ENCODE assay signal across 43 mouse cellular contexts in genomic region chrX:136925863-136926262, GRCm38 (mm10). TPM values are rescaled to one million over a fixed set of nuclear protein-coding genes. Genes with fewer than 3 reads are reported as not detected.
DNase-seq lines count a peak whose midpoint lies in the region; ATAC-seq and TF ChIP-seq lines count a peak whose summit lies in the region.
"Had no signal": no experiment of that assay in that cellular context is flagged by ENCODE, and none has a peak within 500 bp of the region (broad histone marks: within the 10 kb centered on the region; RNA-seq: fewer than 3 reads in every experiment).

No protein-coding gene starts in this region.

- no peaks in the 10 kb centered on the region for H3K4me1 ChIP-seq in forebrain, postnatal 0 days (ENCODE audit: insufficient read depth)
- H3K4me1 ChIP-seq in forebrain, embryonic 13.5 days, result no peaks in the 10 kb centered on the region
- H3K4me1 ChIP-seq in forebrain, embryonic 16.5 days (replicated peaks; ENCODE audit: control insufficient read depth, insufficient read depth, low read length), result no peaks in the 10 kb centered on the region
- H3K4me1 ChIP-seq: embryonic facial prominence, embryonic 13.5 days; hindbrain, embryonic 15.5 days; intestine, embryonic 15.5 days; limb, embryonic 13.5 days; lung, embryonic 15.5 days; neural tube, embryonic 15.5 days had no signal

- H3K9me3 ChIP-seq in forebrain, postnatal 0 days (ENCODE audit: low read length), result 0 out of 2 replicates have a peak, but pooled peaks cover 3% of the 10 kb centered on the region
- no peaks in the 10 kb centered on the region; the same call in 1 of the 2 replicates for H3K9me3 ChIP-seq in forebrain, embryonic 13.5 days (replicated peaks)
- H3K9me3 ChIP-seq in forebrain, embryonic 16.5 days (ENCODE audit: control insufficient read depth, low read length), result no peaks in the 10 kb centered on the region
- H3K9me3 ChIP-seq: hindbrain, embryonic 15.5 days; intestine, embryonic 15.5 days; limb, embryonic 13.5 days; lung, embryonic 15.5 days; neural tube, embryonic 15.5 days had no signal

- H3K4me2 ChIP-seq in forebrain, postnatal 0 days (ENCODE audit: low read depth), result no peak overlapping the region
- no peak overlapping the region for H3K4me2 ChIP-seq in forebrain, embryonic 13.5 days
- no peak overlapping the region for H3K4me2 ChIP-seq in forebrain, embryonic 16.5 days (ENCODE audit: low read length)
- H3K4me2 ChIP-seq: embryonic facial prominence, embryonic 13.5 days; heart, embryonic 11.5 days; hindbrain, embryonic 15.5 days; intestine, embryonic 15.5 days; limb, embryonic 13.5 days; liver, embryonic 11.5 days; lung, embryonic 15.5 days; midbrain, embryonic 11.5 days; neural tube, embryonic 15.5 days had no signal

- H3K9ac ChIP-seq in forebrain, postnatal 0 days, result no peak overlapping the region
- H3K9ac ChIP-seq in forebrain, embryonic 13.5 days, result no peak overlapping the region
- H3K9ac ChIP-seq in forebrain, embryonic 16.5 days (replicated peaks; ENCODE audit: low read depth, low read length), result no peak overlapping the region
- H3K9ac ChIP-seq: embryonic facial prominence, embryonic 13.5 days; hindbrain, embryonic 15.5 days; intestine, embryonic 15.5 days; limb, embryonic 13.5 days; lung, embryonic 15.5 days; neural tube, embryonic 15.5 days had no signal

- H3K4me3 ChIP-seq in forebrain, postnatal 0 days (ENCODE audit: low read depth, low read length), result no peak overlapping the region
- no peak overlapping the region for H3K4me3 ChIP-seq in forebrain, embryonic 13.5 days
- no peak overlapping the region for H3K4me3 ChIP-seq in forebrain, embryonic 16.5 days (replicated peaks; ENCODE audit: low read length)
- H3K4me3 ChIP-seq: embryonic facial prominence, embryonic 13.5 days; erythroblast, embryonic 14.5 days; hindbrain, embryonic 15.5 days; intestine, embryonic 15.5 days; limb, embryonic 13.5 days; lung, embryonic 15.5 days; neural tube, embryonic 15.5 days had no signal

- no peak overlapping the region for H3K27ac ChIP-seq in forebrain, postnatal 0 days (ENCODE audit: low read depth, low read length)
- H3K27ac ChIP-seq in forebrain, embryonic 13.5 days, result no peak overlapping the region
- no peak overlapping the region for H3K27ac ChIP-seq in forebrain, embryonic 16.5 days (ENCODE audit: low read length)
- H3K27ac ChIP-seq: embryonic facial prominence, embryonic 13.5 days; hindbrain, embryonic 15.5 days; intestine, embryonic 15.5 days; kidney, postnatal 0 days; limb, embryonic 13.5 days; lung, embryonic 15.5 days; neural tube, embryonic 15.5 days had no signal

- no peak for ATAC-seq in forebrain, postnatal 0 days
- no peak for ATAC-seq in forebrain, embryonic 13.5 days
- ATAC-seq in activated CD4-positive, CD25-positive, alpha-beta regulatory T cell, adult 4 months, result peak; percentile 44
- no peak for ATAC-seq in forebrain, embryonic 16.5 days
- ATAC-seq: intestine, embryonic 15.5 days; Patski had no signal

- H3K27me3 ChIP-seq in forebrain, postnatal 0 days (ENCODE audit: insufficient read depth, low read length), result no peaks in the 10 kb centered on the region
- H3K27me3 ChIP-seq in forebrain, embryonic 13.5 days, result no peaks in the 10 kb centered on the region
- H3K27me3 ChIP-seq in forebrain, embryonic 16.5 days (replicated peaks; ENCODE audit: control insufficient read depth, insufficient read depth, low read length), result no peaks in the 10 kb centered on the region
- H3K27me3 ChIP-seq: embryonic facial prominence, embryonic 13.5 days; hindbrain, embryonic 15.5 days; intestine, embryonic 15.5 days; limb, embryonic 13.5 days; lung, embryonic 15.5 days; neural tube, embryonic 15.5 days; Patski had no signal

- no peak for TF ChIP-seq CTCF in forebrain, postnatal 0 days (IDR thresholded peaks at IDR 0.05; ENCODE audit: low read depth)

- H3K36me3 ChIP-seq in forebrain, postnatal 0 days (ENCODE audit: insufficient read depth), result no peaks in the 10 kb centered on the region
- H3K36me3 ChIP-seq in forebrain, embryonic 13.5 days (ENCODE audit: poor library complexity, severe bottlenecking), result no peaks in the 10 kb centered on the region
- H3K36me3 ChIP-seq in forebrain, embryonic 16.5 days (ENCODE audit: control insufficient read depth, insufficient read depth), result no peaks in the 10 kb centered on the region
- H3K36me3 ChIP-seq: embryonic facial prominence, embryonic 13.5 days; hindbrain, embryonic 15.5 days; intestine, embryonic 15.5 days; limb, embryonic 13.5 days; lung, embryonic 15.5 days; neural tube, embryonic 15.5 days had no signal

- DNase-seq in forebrain, postnatal 0 days, result peak; percentile 7
- peak; percentile 22 for DNase-seq in thymus, postnatal 0 days (ENCODE audit: low spot score)
- DNase-seq in thymus, postnatal 14 days, result no peak
- peak; percentile 54 for DNase-seq in mesoderm, embryonic 11.5 days (ENCODE audit: low read depth, low spot score)
- no peak for DNase-seq in retina, postnatal 1 day
- DNase-seq: adrenal gland, adult 2 months; adrenal gland, postnatal 36 days; cerebellum, adult 2 months; gastrocnemius, postnatal 25 days; heart, adult 18-20 months; heart, postnatal 36 days; kidney, adult 8-10 months; kidney, postnatal 4 days; right cerebral cortex, adult 18-20 months; spleen, adult 18-20 months; thymus, postnatal 36 days had no signal

RNA-seq across cellular contexts. Expression of gene H2bfm, which starts 1.3 kb away (rescaled TPM):
- total RNA-seq in forebrain, postnatal 0 days (2014; rRNA removed), result not detected in 2 replicates
- polyA plus RNA-seq in forebrain, postnatal 0 days (2015; fragmentation: Nextera tagmentation; extraction: Ambion mirVana), result not detected in 2 replicates
- polyA plus RNA-seq in forebrain, embryonic 13.5 days (2015; fragmentation: Nextera tagmentation; extraction: Ambion mirVana), result not detected in 2 replicates
- polyA plus RNA-seq in thymus, postnatal 0 days (2015; fragmentation: Nextera tagmentation; extraction: Ambion mirVana), result not detected in 2 replicates
- not detected for polyA plus RNA-seq in activated CD4-positive, CD25-positive, alpha-beta regulatory T cell, adult 4 months (2017; shearing (Covaris generic))
- polyA plus RNA-seq in forebrain, embryonic 16.5 days (2015; fragmentation: Nextera tagmentation; extraction: Ambion mirVana), result not detected in 2 replicates
- total RNA-seq: adrenal gland, adult 2 months; adrenal gland, postnatal 36 days; gastrocnemius, adult 18-20 months; gastrocnemius, postnatal 25 days; heart, adult 18-20 months; heart, postnatal 36 days; layer of hippocampus, adult 8-10 months; layer of hippocampus, postnatal 25 days; left cerebral cortex, adult 8-10 months; left cerebral cortex, postnatal 36 days; megakaryocyte progenitor cell, adult 5-6 weeks; MEL had no signal
- polyA plus RNA-seq: adrenal gland, adult 2 months; cerebellum, adult 2 months; embryonic facial prominence, embryonic 13.5 days; erythroblast, embryonic 14.5 days; forebrain, embryonic 11.5 days; frontal cortex, adult 2 months; heart, embryonic 11.5 days; heart, embryonic 16.5 days; hindbrain, embryonic 15.5 days; intestine, embryonic 15.5 days; kidney, postnatal 0 days; limb, embryonic 13.5 days; liver, embryonic 11.5 days; liver, embryonic 16.5 days; lung, embryonic 15.5 days; midbrain, embryonic 11.5 days; neural tube, embryonic 15.5 days; Patski; stomach, embryonic 16.5 days had no signal

RNA-seq across cellular contexts. Expression of gene Tmsb15b2, which starts 49.4 kb away (rescaled TPM):
- 51.5 and 52.3 TPM in 2 replicates for total RNA-seq in forebrain, postnatal 0 days (2014; rRNA removed)
- polyA plus RNA-seq in forebrain, postnatal 0 days (2015; fragmentation: Nextera tagmentation; extraction: Ambion mirVana), result 107 and 157 TPM in 2 replicates
- 96.8 and 112 TPM in 2 replicates for polyA plus RNA-seq in forebrain, embryonic 13.5 days (2015; fragmentation: Nextera tagmentation; extraction: Ambion mirVana)
- 61.3 and 62.1 TPM in 2 replicates for polyA plus RNA-seq in thymus, postnatal 0 days (2015; fragmentation: Nextera tagmentation; extraction: Ambion mirVana)
- polyA plus RNA-seq in activated CD4-positive, CD25-positive, alpha-beta regulatory T cell, adult 4 months (2017; shearing (Covaris generic)), result 10 to 100 TPM; 12.1 to 77.0 TPM
- polyA plus RNA-seq in forebrain, embryonic 16.5 days (2015; fragmentation: Nextera tagmentation; extraction: Ambion mirVana), result 119 and 142 TPM in 2 replicates
- total RNA-seq: MEL had no signal
- polyA plus RNA-seq: adrenal gland, adult 2 months; erythroblast, embryonic 14.5 days had no signal

RNA-seq across cellular contexts. Expression of gene Tmsb15l, which starts 50.8 kb away (rescaled TPM):
- 9.7 and 11.5 TPM in 2 replicates for total RNA-seq in forebrain, postnatal 0 days (2014; rRNA removed)
- 8.7 and 12.7 TPM in 2 replicates for polyA plus RNA-seq in forebrain, postnatal 0 days (2015; fragmentation: Nextera tagmentation; extraction: Ambion mirVana)
- polyA plus RNA-seq in forebrain, embryonic 13.5 days (2015; fragmentation: Nextera tagmentation; extraction: Ambion mirVana), result 9.0 and 10.2 TPM in 2 replicates
- polyA plus RNA-seq in thymus, postnatal 0 days (2015; fragmentation: Nextera tagmentation; extraction: Ambion mirVana), result 4.0 and 9.2 TPM in 2 replicates
- polyA plus RNA-seq in activated CD4-positive, CD25-positive, alpha-beta regulatory T cell, adult 4 months (2017; shearing (Covaris generic)), result 10 to 100 TPM in 1 of 2 experiments, 1 to 10 TPM in 1; 2.2 to 13.1 TPM
- 7.6 and 11.0 TPM in 2 replicates for polyA plus RNA-seq in forebrain, embryonic 16.5 days (2015; fragmentation: Nextera tagmentation; extraction: Ambion mirVana)
- total RNA-seq: gastrocnemius, postnatal 25 days; heart, adult 18-20 months; MEL had no signal
- polyA plus RNA-seq: erythroblast, embryonic 14.5 days had no signal

RNA-seq across cellular contexts. Expression of gene Tmsb15b1, which starts 50.8 kb away (rescaled TPM):
- total RNA-seq in forebrain, postnatal 0 days (2014; rRNA removed), result 45.7 and 50.2 TPM in 2 replicates
- polyA plus RNA-seq in forebrain, postnatal 0 days (2015; fragmentation: Nextera tagmentation; extraction: Ambion mirVana), result 66.3 and 83.7 TPM in 2 replicates
- 41.2 and 54.6 TPM in 2 replicates for polyA plus RNA-seq in forebrain, embryonic 13.5 days (2015; fragmentation: Nextera tagmentation; extraction: Ambion mirVana)
- polyA plus RNA-seq in thymus, postnatal 0 days (2015; fragmentation: Nextera tagmentation; extraction: Ambion mirVana), result 47.4 and 55.3 TPM in 2 replicates
- 10 to 100 TPM; 26.6 to 39.7 TPM for polyA plus RNA-seq in activated CD4-positive, CD25-positive, alpha-beta regulatory T cell, adult 4 months (2017; shearing (Covaris generic))
- 55.3 and 64.4 TPM in 2 replicates for polyA plus RNA-seq in forebrain, embryonic 16.5 days (2015; fragmentation: Nextera tagmentation; extraction: Ambion mirVana)
- total RNA-seq: heart, adult 18-20 months; heart, postnatal 36 days; MEL had no signal
- polyA plus RNA-seq: adrenal gland, adult 2 months; erythroblast, embryonic 14.5 days; Patski had no signal

RNA-seq across cellular contexts. Expression of gene Rab9b, which starts 57.3 kb away (rescaled TPM):
- 39.0 and 42.2 TPM in 2 replicates for total RNA-seq in forebrain, postnatal 0 days (2014; rRNA removed)
- polyA plus RNA-seq in forebrain, postnatal 0 days (2015; fragmentation: Nextera tagmentation; extraction: Ambion mirVana), result 8.7 and 18.3 TPM in 2 replicates
- polyA plus RNA-seq in forebrain, embryonic 13.5 days (2015; fragmentation: Nextera tagmentation; extraction: Ambion mirVana), result 5.8 and 6.3 TPM in 2 replicates
- not detected in 2 replicates for polyA plus RNA-seq in thymus, postnatal 0 days (2015; fragmentation: Nextera tagmentation; extraction: Ambion mirVana)
- under 1 TPM in 1 of 2 experiments, not detected in 1; 0.08 TPM for polyA plus RNA-seq in activated CD4-positive, CD25-positive, alpha-beta regulatory T cell, adult 4 months (2017; shearing (Covaris generic))
- polyA plus RNA-seq in forebrain, embryonic 16.5 days (2015; fragmentation: Nextera tagmentation; extraction: Ambion mirVana), result 12.1 and 16.0 TPM in 2 replicates
- total RNA-seq: megakaryocyte progenitor cell, adult 5-6 weeks; MEL had no signal
- polyA plus RNA-seq: erythroblast, embryonic 14.5 days; liver, embryonic 11.5 days; liver, embryonic 16.5 days had no signal

Comparison
In these comparisons a context has a peak if more than half of its experiments do, and no peak if none do; other contexts are left out.
1. DNase-seq: peak in forebrain, postnatal 0 days (single experiment), thymus, postnatal 0 days (single experiment) and mesoderm, embryonic 11.5 days (single experiment); none in thymus, postnatal 14 days (single experiment) and retina, postnatal 1 day (single experiment).